Mouse (Mus musculus): Measurements from ENCODE around the gene Tmem8. TPM values are rescaled to one million over a fixed set of nuclear protein-coding genes. Genes with fewer than 3 reads are reported as not detected.
A peak's percentile ranks its signal among the peaks of the same experiment; 100 is the strongest.
"Not testable (repeated sequence)": the region's sequence is repeated elsewhere in the genome, so short reads cannot be mapped to it uniquely, and the experiment has no call there.

Gene Tmem8
- polyA plus RNA-seq, 1 experiment from 2014 or later = 12.1 TPM

DNA sequence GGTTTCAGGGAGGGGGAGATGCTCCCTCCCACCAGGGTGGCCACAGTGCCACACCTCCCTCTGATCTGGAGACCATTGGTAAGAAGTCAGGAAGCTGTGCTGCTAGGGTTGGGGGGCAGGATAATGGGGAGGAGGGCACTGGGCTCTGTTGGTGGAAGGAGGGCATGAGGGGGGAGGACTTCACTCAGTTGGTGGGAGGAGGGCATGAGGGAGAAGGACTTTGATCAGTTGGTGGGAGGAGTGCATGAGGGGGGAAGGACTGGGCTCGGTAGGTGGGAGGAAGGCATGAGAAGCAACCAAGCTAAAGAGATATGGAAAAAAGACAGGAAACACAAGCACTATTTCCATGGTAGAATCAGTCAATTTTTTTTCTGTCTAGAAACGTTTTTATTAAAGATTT, 32.2 kb upstream of the Tmem8 start:
- ATAC-seq = no peak
- Histone ChIP-seq H3K9me3 (ENCODE audit: control insufficient read depth, low read length) (no peaks in the 10 kb centered on the region), H3K9ac (ENCODE audit: low read depth, low read length) (no peak overlapping the region), H3K36me3 (ENCODE audit: control insufficient read depth, insufficient read depth, low read length) (no peaks in the 10 kb centered on the region), H3K4me1 (ENCODE audit: control insufficient read depth, insufficient read depth, low read length) (no peaks in the 10 kb centered on the region), H3K27ac (ENCODE audit: low read length) (no peak overlapping the region), H3K4me3 (ENCODE audit: low read length) (no peak overlapping the region), H3K27me3 (replicated peaks; ENCODE audit: control insufficient read depth, insufficient read depth, low read length) (no peaks in the 10 kb centered on the region), H3K4me2 (ENCODE audit: low read depth, low read length) (no peak overlapping the region)
- 39% methylated on average over 2 of the region's 2 CpGs for WGBS

DNA sequence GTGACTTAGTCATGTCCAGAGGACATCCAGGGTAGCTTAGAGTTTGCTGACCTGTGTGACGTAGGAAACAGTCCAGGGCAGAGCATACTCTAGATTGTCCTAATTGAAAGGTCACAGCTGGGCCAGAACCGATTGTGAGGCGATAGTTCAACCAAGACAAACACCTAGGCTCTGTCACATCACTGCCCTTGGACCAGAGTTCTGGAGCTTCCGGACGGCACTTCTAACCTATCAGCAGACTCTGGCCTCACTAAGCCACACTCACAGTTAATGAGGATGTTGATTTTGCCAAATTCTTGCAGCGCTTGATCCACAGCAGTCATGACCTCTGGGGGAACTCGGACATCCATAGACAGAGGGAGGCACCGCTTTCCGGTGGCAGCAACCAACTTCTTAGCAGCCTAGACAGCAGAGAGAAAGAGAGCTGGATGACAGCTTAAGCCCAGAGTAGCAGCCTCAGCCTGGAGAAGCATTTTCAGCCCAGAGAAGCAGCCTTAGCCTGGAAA, 26.0 kb upstream of the Tmem8 start:
- Histone ChIP-seq H3K4me3 (ENCODE audit: low read length) (no peak overlapping the region), H3K27me3 (replicated peaks; ENCODE audit: control insufficient read depth, insufficient read depth, low read length) (no peaks in the 10 kb centered on the region), H3K9me3 (ENCODE audit: control insufficient read depth, low read length) (no peaks in the 10 kb centered on the region), H3K9ac (ENCODE audit: low read depth, low read length) (no peak overlapping the region), H3K4me2 (ENCODE audit: low read depth, low read length) (no peak overlapping the region), H3K27ac (ENCODE audit: low read length) (no peak overlapping the region), H3K4me1 (ENCODE audit: control insufficient read depth, insufficient read depth, low read length) (no peaks in the 10 kb centered on the region), H3K36me3 (ENCODE audit: control insufficient read depth, insufficient read depth, low read length) (peaks cover under 1% of the 10 kb centered on the region; the same call in 1 of the 2 replicates)
- no peak for ATAC-seq
- WGBS = 93% methylated on average over 9 of the region's 9 CpGs

DNA sequence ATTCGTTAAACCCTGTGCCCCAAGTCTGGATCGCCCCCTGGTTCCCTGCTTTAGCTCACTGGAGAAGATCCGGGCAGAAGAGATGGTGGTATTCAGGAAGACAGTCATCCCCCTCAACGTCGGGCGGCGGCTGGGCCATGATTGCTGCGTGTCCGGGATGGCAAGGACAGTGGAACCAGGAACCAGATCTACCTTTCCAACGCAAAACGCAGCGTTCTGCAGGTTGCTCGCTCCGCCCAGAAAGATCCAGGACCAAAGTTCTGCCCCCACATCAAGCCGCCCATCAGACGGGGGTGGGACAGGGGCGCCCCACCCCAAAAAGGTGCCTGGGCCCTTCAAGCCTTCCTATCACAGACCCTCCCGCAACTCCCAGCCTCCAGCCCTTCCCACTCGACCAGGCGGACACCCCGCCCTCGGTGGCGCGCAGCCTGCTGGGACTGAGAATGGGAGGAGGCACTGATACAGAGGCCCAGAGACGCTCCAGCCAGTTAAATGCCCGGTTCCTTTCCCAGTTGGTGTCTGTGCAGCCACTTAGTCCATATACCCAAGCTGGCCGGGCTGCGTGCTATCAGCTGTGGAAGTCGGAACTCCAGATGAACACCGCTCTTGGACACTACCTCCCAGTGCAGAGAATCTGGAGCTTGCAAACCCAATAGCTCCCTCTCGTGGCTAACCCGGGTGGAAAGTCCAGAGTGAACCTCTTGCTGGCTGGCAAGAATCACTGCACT, 23.0 kb upstream of the Tmem8 start, which contains the start of gene Decr2:
Gene Decr2, minus strand, starts transcription at position 433 of the 728 bp plus-strand sequence.
- H3K4me2 ChIP-seq (ENCODE audit: low read depth, low read length) = peak within 1 kb of the TSS; percentile 74
- 2% methylated on average over 32 of the region's 32 CpGs for WGBS
- peak; percentile 97 for ATAC-seq

DNA sequence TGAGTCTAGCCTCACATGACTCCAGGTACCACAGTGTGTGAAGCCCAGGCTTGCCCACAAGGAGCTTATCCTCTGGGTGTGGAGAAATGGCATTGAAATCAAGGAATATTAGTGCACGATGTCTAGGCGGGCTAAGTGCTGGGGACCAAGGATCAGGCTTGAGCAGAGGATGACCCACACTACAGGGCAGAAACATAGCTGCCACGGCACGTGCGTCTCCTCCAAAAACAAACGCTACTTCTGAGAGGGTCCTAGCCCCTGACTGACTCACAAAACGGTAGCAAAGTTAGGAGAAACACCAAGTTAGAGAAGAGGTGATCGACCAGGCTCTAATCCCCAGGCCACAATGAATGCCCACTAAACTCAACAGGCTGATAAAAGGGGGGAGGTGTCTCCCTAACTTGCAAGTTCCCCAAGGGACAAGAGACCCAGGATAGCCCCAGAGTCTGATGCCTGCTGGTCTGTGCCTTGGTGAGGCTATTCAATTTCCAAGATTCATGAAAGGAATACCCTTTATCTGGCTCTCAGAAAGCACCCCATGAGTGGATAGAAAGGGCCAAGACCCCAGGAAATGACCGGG, 18.5 kb upstream of the Tmem8 start:
- Histone ChIP-seq H3K4me2 (ENCODE audit: low read depth, low read length) (peak overlapping the region; percentile 81), H3K27ac (ENCODE audit: low read length) (peak overlapping the region; percentile 78; the same call in 1 of the 2 replicates)
- 29% methylated on average over 9 of the region's 9 CpGs for WGBS

More for the DNA sequence above, 23.0 kb upstream of the Tmem8 start, which contains the start of gene Decr2:
- Histone ChIP-seq H3K36me3 (ENCODE audit: control insufficient read depth, insufficient read depth, low read length) (peaks cover 3% of the 10 kb centered on the region; the same call in 1 of the 2 replicates), H3K4me3 (ENCODE audit: low read length) (peak within 1 kb of the TSS; percentile 65), H3K9me3 (ENCODE audit: control insufficient read depth, low read length) (no peaks in the 10 kb centered on the region), H3K27ac (ENCODE audit: low read length) (peak within 1 kb of the TSS; percentile 96), H3K27me3 (replicated peaks; ENCODE audit: control insufficient read depth, insufficient read depth, low read length) (no peaks in the 10 kb centered on the region), H3K4me1 (ENCODE audit: control insufficient read depth, insufficient read depth, low read length) (peaks cover 7% of the 10 kb centered on the region), H3K9ac (ENCODE audit: low read depth, low read length) (peak within 1 kb of the TSS; percentile 79)

DNA sequence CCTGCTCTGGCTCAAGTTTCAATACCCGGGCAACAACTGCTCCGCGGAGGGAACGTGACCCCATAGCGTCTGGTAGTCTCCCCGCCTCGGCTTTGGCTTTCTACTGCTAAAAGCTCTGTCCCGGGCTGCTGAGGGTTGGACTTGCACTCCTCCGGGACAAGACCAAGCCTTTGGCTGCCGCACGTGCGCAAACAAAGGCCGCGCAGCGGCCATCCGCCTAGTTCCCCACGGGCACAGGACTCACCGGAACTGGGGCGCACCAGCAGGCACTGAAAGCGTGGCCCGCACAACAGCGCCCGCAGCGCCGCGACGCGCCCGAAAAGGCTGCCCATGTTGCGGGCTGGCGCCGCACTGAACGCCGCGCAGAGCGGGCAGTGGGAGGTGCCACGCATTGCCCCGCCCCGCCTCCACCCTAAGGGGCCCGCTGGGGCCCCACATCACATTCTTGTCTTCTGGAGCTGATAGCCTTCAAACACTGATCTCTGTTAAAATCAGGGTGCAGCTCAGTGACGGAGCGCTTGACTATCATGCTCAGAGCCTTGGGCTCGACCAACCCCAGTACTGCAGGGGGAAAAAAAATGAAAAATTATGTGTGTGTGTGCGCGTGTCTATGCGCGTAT, 17.9 kb upstream of the Tmem8 start, which contains the start of gene Nme4:
Gene Nme4, minus strand, starts transcription at position 482 of the 620 bp plus-strand sequence.
- peak within 1 kb of the TSS; percentile 78 for H3K27ac ChIP-seq (ENCODE audit: low read length)
- peak within 1 kb of the TSS; percentile 75 for H3K4me3 ChIP-seq (ENCODE audit: low read length)
- H3K4me2 ChIP-seq (ENCODE audit: low read depth, low read length) = peak within 1 kb of the TSS; percentile 81
- no peaks in the 10 kb centered on the region for H3K9me3 ChIP-seq (ENCODE audit: control insufficient read depth, low read length)
- H3K4me1 ChIP-seq (ENCODE audit: control insufficient read depth, insufficient read depth, low read length) = peaks cover 7% of the 10 kb centered on the region
- WGBS = 1% methylated on average over 47 of the region's 47 CpGs
- peaks cover 3% of the 10 kb centered on the region; the same call in 1 of the 2 replicates for H3K36me3 ChIP-seq (ENCODE audit: control insufficient read depth, insufficient read depth, low read length)
- peak; percentile 87 for ATAC-seq
- H3K9ac ChIP-seq (ENCODE audit: low read depth, low read length) = peak within 1 kb of the TSS; percentile 95
- H3K27me3 ChIP-seq (replicated peaks; ENCODE audit: control insufficient read depth, insufficient read depth, low read length) = no peaks in the 10 kb centered on the region

More for the DNA sequence above, 18.5 kb upstream of the Tmem8 start:
- peak overlapping the region; percentile 95 for H3K9ac ChIP-seq (ENCODE audit: low read depth, low read length)
- H3K4me3 ChIP-seq (ENCODE audit: low read length) = peak overlapping the region; percentile 75
- H3K9me3 ChIP-seq (ENCODE audit: control insufficient read depth, low read length) = no peaks in the 10 kb centered on the region
- H3K4me1 ChIP-seq (ENCODE audit: control insufficient read depth, insufficient read depth, low read length) = peaks cover 7% of the 10 kb centered on the region
- H3K36me3 ChIP-seq (ENCODE audit: control insufficient read depth, insufficient read depth, low read length) = peaks cover 3% of the 10 kb centered on the region; the same call in 1 of the 2 replicates
- ATAC-seq = no peak
- no peaks in the 10 kb centered on the region for H3K27me3 ChIP-seq (replicated peaks; ENCODE audit: control insufficient read depth, insufficient read depth, low read length)

DNA sequence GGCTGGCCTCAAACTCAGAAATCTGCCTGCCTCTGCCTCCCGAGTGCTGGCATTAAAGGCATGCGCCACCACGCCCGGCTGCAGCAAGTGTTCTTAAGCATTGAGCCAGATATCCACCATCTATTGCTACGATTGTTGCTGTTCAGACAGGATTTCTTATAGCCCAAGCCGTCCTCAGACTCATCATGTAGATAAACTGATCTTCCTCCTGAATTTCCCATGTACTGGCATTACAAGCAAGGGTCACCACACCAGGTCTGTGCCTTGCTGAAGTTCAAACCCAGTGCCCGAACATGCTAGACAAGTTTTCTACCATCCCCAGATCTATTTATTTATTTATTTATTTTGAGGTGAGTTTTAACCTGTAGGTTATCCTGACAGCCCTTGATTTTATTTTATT, 14.6 kb upstream of the Tmem8 start:
- no peaks in the 10 kb centered on the region for H3K36me3 ChIP-seq (ENCODE audit: control insufficient read depth, insufficient read depth, low read length)
- H3K4me1 ChIP-seq (ENCODE audit: control insufficient read depth, insufficient read depth, low read length) = peaks cover 7% of the 10 kb centered on the region
- no peak overlapping the region for H3K9ac ChIP-seq (ENCODE audit: low read depth, low read length)
- no peak overlapping the region for H3K4me2 ChIP-seq (ENCODE audit: low read depth, low read length)
- no peak overlapping the region for H3K4me3 ChIP-seq (ENCODE audit: low read length)
- no peak overlapping the region for H3K27ac ChIP-seq (ENCODE audit: low read length)
- H3K9me3 ChIP-seq (ENCODE audit: control insufficient read depth, low read length) = no peaks in the 10 kb centered on the region
- H3K27me3 ChIP-seq (replicated peaks; ENCODE audit: control insufficient read depth, insufficient read depth, low read length) = no peaks in the 10 kb centered on the region
- WGBS = 86% methylated on average over 7 of the region's 7 CpGs
- no peak for ATAC-seq

DNA sequence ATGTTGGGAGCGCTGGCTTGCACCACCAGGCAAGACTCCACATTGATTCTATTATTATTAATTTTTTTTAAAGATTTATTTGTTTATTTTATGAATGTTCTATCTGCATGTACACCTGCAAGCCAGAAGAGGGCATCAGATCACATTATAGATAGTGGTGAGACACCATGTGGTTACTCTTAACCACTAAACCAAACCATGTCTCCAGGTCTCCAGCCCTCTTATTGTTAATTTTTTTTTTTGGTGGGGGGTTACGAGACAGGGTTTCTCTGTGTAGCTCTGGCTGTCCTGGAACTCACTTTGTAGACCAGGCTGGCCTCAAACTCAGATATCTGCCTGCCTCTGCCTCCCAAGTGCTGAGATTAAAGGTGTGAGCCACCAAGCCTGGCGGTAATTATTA, 13.8 kb upstream of the Tmem8 start:
- H3K36me3 ChIP-seq (ENCODE audit: control insufficient read depth, insufficient read depth, low read length); H3K4me1 ChIP-seq (ENCODE audit: control insufficient read depth, insufficient read depth, low read length); H3K4me2 ChIP-seq (ENCODE audit: low read depth, low read length); H3K4me3 ChIP-seq (ENCODE audit: low read length); H3K27ac ChIP-seq (ENCODE audit: low read length); H3K27me3 ChIP-seq (replicated peaks; ENCODE audit: control insufficient read depth, insufficient read depth, low read length); ATAC-seq; H3K9ac ChIP-seq (ENCODE audit: low read depth, low read length); H3K9me3 ChIP-seq (ENCODE audit: control insufficient read depth, low read length): not testable (repeated sequence)
- 65% methylated on average over 3 of the region's 3 CpGs for WGBS

DNA sequence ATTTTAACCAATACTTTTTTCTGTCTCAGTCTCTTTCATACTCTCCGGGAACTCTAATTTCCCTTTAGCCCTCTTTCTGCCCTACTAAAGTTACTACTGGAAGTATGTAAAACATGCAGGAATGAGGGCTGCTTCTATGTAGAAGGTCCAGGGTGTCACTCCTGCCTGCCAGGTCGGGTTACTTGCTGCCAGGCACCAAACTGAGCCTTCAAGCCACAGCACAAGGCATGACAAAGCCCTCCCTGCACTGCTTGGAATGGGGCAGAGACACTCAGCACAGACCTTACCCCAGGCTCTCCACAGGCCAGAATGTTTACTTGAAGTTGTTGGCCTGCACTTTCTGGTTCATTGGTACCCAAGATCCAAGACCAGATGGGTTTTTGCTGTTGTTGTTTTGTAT, 12.9 kb upstream of the Tmem8 start:
- H3K36me3 ChIP-seq (ENCODE audit: control insufficient read depth, insufficient read depth, low read length) = no peaks in the 10 kb centered on the region

DNA sequence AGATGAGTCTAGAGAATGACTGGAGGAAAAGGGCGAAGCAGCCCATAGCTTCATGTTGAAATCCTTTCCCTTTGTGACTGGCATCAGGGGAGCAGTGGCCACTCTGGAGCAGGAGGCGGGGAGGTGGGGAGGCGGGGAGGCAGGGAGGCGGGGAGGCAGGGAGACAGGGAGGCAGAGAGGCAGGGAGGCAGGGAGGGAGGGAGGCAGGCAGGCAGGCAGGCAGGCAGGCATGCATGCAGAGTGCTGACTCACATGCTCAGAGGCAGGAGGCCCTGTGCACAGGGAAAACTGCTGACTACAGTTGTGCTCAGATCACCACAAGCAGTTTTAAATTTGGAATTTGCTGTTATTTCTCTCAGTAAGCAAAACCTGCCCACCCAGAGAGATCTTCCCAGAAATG, 11.6 kb upstream of the Tmem8 start:
- no peaks in the 10 kb centered on the region for H3K36me3 ChIP-seq (ENCODE audit: control insufficient read depth, insufficient read depth, low read length)
- H3K27me3 ChIP-seq (replicated peaks; ENCODE audit: control insufficient read depth, insufficient read depth, low read length) = no peaks in the 10 kb centered on the region
- no peak overlapping the region for H3K27ac ChIP-seq (ENCODE audit: low read length)
- WGBS = 37% methylated on average over 4 of the region's 4 CpGs
- no peak overlapping the region for H3K4me2 ChIP-seq (ENCODE audit: low read depth, low read length)
- no peak overlapping the region for H3K4me3 ChIP-seq (ENCODE audit: low read length)
- H3K4me1 ChIP-seq (ENCODE audit: control insufficient read depth, insufficient read depth, low read length) = no peaks in the 10 kb centered on the region
- no peak overlapping the region for H3K9ac ChIP-seq (ENCODE audit: low read depth, low read length)
- ATAC-seq = peak; percentile 74
- no peaks in the 10 kb centered on the region for H3K9me3 ChIP-seq (ENCODE audit: control insufficient read depth, low read length)

More for the DNA sequence above, 12.9 kb upstream of the Tmem8 start:
- no peak for ATAC-seq
- H3K9ac ChIP-seq (ENCODE audit: low read depth, low read length) = no peak overlapping the region
- H3K9me3 ChIP-seq (ENCODE audit: control insufficient read depth, low read length) = no peaks in the 10 kb centered on the region
- no peak overlapping the region for H3K4me3 ChIP-seq (ENCODE audit: low read length)
- H3K27me3 ChIP-seq (replicated peaks; ENCODE audit: control insufficient read depth, insufficient read depth, low read length) = no peaks in the 10 kb centered on the region
- H3K27ac ChIP-seq (ENCODE audit: low read length) = no peak overlapping the region
- H3K4me1 ChIP-seq (ENCODE audit: control insufficient read depth, insufficient read depth, low read length) = no peaks in the 10 kb centered on the region
- WGBS = 44% methylated on average over 2 of the region's 2 CpGs
- H3K4me2 ChIP-seq (ENCODE audit: low read depth, low read length) = no peak overlapping the region

Measured in intestine, embryonic 16.5 days (tissue).